Mouse (Mus musculus) neural tube, embryonic 13.5 days (tissue): Measurements from ENCODE around the gene Rdh5. TPM values are rescaled to one million over a fixed set of nuclear protein-coding genes. Genes with fewer than 3 reads are reported as not detected.

Source experiments
- ATAC-seq: fragments of 200-750 bp; cut with Nextera tagmentation; 2 replicates; pipeline ENCODE4 v1.8.0; 2017; ENCODE audit warnings: low read depth, mild to moderate bottlenecking, moderate TSS enrichment, moderate library complexity
- H3K27ac ChIP-seq: fragments of 300-500 bp; sonication (generic); replicated peaks from 2 replicates; pipeline ENCODE4 v1.5.1; 2015; ENCODE audit warnings: moderate library complexity, mild to moderate bottlenecking, inconsistent platforms
- H3K27me3 ChIP-seq: fragments of 300-500 bp; sonication (generic); 2 replicates; pipeline ENCODE4 v1.6.1; 2015; ENCODE audit warnings: mild to moderate bottlenecking, inconsistent platforms
- H3K36me3 ChIP-seq: fragments of 300-500 bp; sonication (generic); 2 replicates; pipeline ENCODE4 v1.6.1; 2015; ENCODE audit warnings: mild to moderate bottlenecking, inconsistent platforms
- H3K4me1 ChIP-seq: fragments of 300-500 bp; sonication (generic); replicated peaks from 2 replicates; pipeline ENCODE4 v1.6.1; 2015; ENCODE audit warnings: inconsistent platforms
- H3K4me2 ChIP-seq: fragments of 300-500 bp; sonication (generic); 2 replicates; pipeline ENCODE4 v1.6.1; 2015; ENCODE audit warnings: inconsistent platforms, mild to moderate bottlenecking, moderate library complexity
- H3K4me3 ChIP-seq: fragments of 300-500 bp; sonication (generic); 2 replicates; pipeline ENCODE4 v1.5.1; 2015; ENCODE audit warnings: mild to moderate bottlenecking, inconsistent platforms
- H3K9ac ChIP-seq: fragments of 300-500 bp; sonication (generic); 2 replicates; pipeline ENCODE4 v1.6.1; 2015; ENCODE audit warnings: moderate library complexity, mild to moderate bottlenecking, inconsistent platforms
- H3K9me3 ChIP-seq: fragments of 300-500 bp; sonication (generic); 2 replicates; pipeline ENCODE4 v1.6.1; 2016; ENCODE audit warnings: inconsistent platforms
- WGBS: fragments of 180-500 bp; shearing (Covaris S2); methylation state at CpG from one replicate; pipeline ENCODE4 v1.1.7; 2015; 5-methylcytosine and 5-hydroxymethylcytosine counted together
- polyA plus RNA-seq: library from polyadenylated mRNA; unstranded; fragments of >200 nt; fragmentation: Nextera tagmentation; extraction: Ambion mirVana; gene quantifications from 2 replicates; pipeline ENCODE4 v1.2.1, GENCODE M21; 2015

Rdh5 gene
- polyA plus RNA-seq, 1 experiment from 2014 or later, result 14.1 TPM

DNA sequence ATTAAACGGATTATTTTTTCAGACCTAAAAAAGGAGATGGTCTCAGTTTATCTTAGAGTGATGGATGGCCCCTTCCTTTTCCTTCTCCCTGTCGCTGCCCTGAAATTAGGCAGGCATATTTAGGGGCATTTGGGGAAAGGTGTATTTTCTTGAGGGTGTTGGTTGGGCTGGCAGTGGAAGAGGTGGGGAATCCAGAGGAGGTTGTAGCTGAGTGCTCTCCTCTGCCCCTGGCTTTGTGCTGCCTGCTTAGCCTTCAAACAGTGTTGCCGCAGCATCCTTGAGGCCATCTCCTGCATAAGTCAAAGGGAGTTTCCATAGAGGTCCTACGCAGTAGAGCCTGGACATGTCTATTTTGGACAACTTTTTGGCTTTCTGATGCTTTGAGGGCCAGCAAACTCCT is 9.9 kb downstream of the Rdh5 start:
- no peak overlapping the region for H3K4me2 ChIP-seq
- 0 out of 2 replicates have a peak overlapping the region, but pooled peaks have one; percentile 49 for H3K27ac ChIP-seq
- peaks cover 16% of the 10 kb centered on the region for H3K36me3 ChIP-seq
- peaks cover 4% of the 10 kb centered on the region; the same call in 1 of the 2 replicates for H3K27me3 ChIP-seq
- no peak for ATAC-seq
- no peaks in the 10 kb centered on the region for H3K9me3 ChIP-seq
- H3K4me1 ChIP-seq, result peaks cover 32% of the 10 kb centered on the region
- no peak overlapping the region for H3K4me3 ChIP-seq
- H3K9ac ChIP-seq, result no peak overlapping the region
- 74% methylated on average over 4 of the region's 4 CpGs for WGBS

DNA sequence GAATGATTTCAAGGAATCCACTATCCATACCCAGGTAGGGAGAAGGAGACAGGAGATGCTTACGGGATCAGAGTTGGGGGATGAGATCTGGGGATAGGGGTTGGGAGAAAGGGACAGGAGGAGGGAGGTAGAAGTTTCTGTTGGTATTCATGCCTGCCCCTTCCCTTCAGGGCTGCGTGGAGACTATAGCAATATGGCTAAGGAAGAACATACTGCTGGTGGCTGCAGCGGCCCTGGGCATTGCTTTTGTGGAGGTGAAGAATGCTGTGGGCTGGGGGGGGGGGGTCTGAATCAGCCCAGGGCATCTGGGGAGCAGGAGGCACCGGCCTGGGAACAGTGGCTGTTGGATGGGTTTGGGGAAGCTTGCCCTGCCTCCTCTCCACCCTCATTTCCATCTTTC is 10.4 kb downstream of the Rdh5 start:
- Histone ChIP-seq H3K4me3 (no peak overlapping the region), H3K4me1 (peaks cover 32% of the 10 kb centered on the region), H3K9ac (no peak overlapping the region), H3K36me3 (peaks cover 10% of the 10 kb centered on the region), H3K9me3 (no peaks in the 10 kb centered on the region), H3K27ac (no peak overlapping the region), H3K27me3 (peaks cover 8% of the 10 kb centered on the region; the same call in 1 of the 2 replicates), H3K4me2 (no peak overlapping the region)
- 82% methylated on average over 4 of the region's 4 CpGs for WGBS
- no peak for ATAC-seq

GRCm38 (mm10) chr10:128911430-128911829 is 11.3 kb downstream of the Rdh5 start:
- H3K9me3 ChIP-seq, result no peaks in the 10 kb centered on the region
- ATAC-seq, result no peak
- 93% methylated on average over 6 of the region's 6 CpGs for WGBS
- no peak overlapping the region for H3K9ac ChIP-seq
- H3K4me3 ChIP-seq, result peak overlapping the region; percentile 75
- H3K27me3 ChIP-seq, result peaks cover 8% of the 10 kb centered on the region; the same call in 1 of the 2 replicates
- peaks cover 5% of the 10 kb centered on the region for H3K36me3 ChIP-seq
- H3K4me2 ChIP-seq, result peak overlapping the region; percentile 75
- no peak overlapping the region for H3K27ac ChIP-seq
- peaks cover 32% of the 10 kb centered on the region for H3K4me1 ChIP-seq

- Histone ChIP-seq H3K9ac (peak overlapping the region; percentile 86), H3K27me3 (peaks cover 8% of the 10 kb centered on the region; the same call in 1 of the 2 replicates), H3K9me3 (no peaks in the 10 kb centered on the region), H3K4me1 (peaks cover 32% of the 10 kb centered on the region), H3K27ac (peak overlapping the region; percentile 69), H3K4me2 (peak overlapping the region; percentile 75), H3K4me3 (peak overlapping the region; percentile 75), H3K36me3 (no peaks in the 10 kb centered on the region)
- 2% methylated on average over 54 of the region's 66 CpGs for WGBS
- ATAC-seq, result peak; percentile 36
Measured at GRCm38 (mm10) chr10:128910066-128910841, 12.4 kb downstream of the Rdh5 start.

DNA sequence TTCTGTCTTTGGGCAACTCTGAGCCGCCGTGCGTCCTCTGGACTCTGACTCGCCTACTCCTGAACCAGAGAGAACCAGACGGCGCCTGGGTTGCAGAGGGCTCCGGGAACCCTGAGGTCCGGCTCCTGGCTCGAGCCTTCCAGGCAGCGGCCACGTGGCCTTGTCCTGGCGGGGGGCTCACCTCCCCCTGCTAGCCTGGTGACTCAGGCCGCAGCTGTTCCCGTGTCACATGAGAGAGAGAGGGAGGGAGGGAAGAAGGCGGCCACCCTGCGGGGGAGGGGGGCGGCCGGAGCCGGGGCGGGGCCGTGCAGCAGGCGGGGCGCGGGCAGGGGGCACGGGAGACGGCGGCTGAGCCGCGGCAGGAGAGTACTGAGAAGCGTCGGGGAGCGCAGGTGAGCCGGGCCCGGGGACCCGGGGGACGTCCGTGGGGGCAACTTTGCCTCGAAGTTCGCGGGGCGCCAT is 13.1 kb downstream of the Rdh5 start:
- Histone ChIP-seq H3K36me3 (no peaks in the 10 kb centered on the region), H3K27me3 (peaks cover 8% of the 10 kb centered on the region; the same call in 1 of the 2 replicates), H3K27ac (peak overlapping the region; percentile 69), H3K9me3 (no peaks in the 10 kb centered on the region), H3K9ac (peak overlapping the region; percentile 86), H3K4me2 (peak overlapping the region; percentile 75), H3K4me3 (peak overlapping the region; percentile 75), H3K4me1 (peaks cover 32% of the 10 kb centered on the region)
- ATAC-seq, result peak; percentile 52
- under 1% methylated on average over 41 of the region's 41 CpGs for WGBS

DNA sequence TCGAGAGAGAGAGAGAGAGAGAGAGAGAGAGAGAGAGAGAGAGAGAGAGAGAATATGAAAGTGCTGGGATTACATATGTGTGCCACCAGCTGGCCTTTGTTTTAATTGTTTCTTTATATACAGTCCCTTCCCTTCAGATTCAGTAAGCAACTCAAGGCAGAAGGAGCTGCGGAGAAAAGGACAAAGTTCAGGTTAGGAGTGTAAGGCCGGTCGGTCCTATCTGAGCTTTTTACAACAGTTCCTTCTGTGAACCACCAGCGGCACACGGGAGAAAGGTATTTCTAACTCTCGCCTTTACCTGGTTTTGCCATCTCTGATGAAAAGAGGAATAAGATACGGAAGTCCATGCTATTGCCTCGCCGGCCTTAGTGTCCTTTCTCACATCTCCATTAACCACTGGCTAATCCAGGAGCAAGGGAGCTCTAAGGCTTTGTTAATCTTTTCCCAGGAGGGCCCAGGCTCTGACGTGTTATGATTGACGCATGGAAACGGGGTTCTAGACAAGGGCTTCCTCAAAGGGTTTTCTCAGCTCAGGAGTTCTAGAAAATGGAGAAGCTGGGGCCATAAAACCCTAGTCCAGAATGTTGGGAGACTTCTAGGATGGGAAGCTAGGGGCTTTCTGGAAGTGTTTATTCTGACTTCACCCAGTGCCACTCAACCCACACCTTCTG is 13.8 kb downstream of the Rdh5 start:
- H3K9ac ChIP-seq, result peak overlapping the region; percentile 86
- H3K4me2 ChIP-seq, result peak overlapping the region; percentile 75
- no peaks in the 10 kb centered on the region for H3K9me3 ChIP-seq
- H3K4me3 ChIP-seq, result peak overlapping the region; percentile 75
- H3K36me3 ChIP-seq, result no peaks in the 10 kb centered on the region
- peaks cover 8% of the 10 kb centered on the region; the same call in 1 of the 2 replicates for H3K27me3 ChIP-seq
- peak overlapping the region; percentile 69 for H3K27ac ChIP-seq
- H3K4me1 ChIP-seq, result peaks cover 32% of the 10 kb centered on the region
- WGBS, result 67% methylated on average over 13 of the region's 13 CpGs
- no peak; the same call in 1 of the 2 replicates for ATAC-seq

DNA sequence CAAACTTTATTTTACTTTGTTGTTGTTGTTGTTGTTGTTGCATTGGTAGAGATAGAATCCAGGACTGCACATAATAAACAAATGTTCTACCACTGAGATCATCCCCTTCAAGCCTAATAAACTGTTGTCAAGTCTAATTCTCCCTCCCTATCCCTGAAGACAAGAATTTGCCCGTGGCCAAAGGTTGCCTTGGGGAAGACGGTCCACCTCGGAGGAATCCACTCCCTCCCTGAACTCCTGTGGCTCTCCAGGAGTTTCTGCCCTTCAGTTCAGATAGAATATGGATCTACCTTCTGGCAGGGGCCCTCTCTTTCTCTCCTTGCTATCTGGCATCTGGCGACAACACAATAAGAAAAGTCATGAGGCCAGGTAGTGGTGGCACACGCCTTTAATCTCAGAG is 17.9 kb downstream of the Rdh5 start:
- no peak overlapping the region for H3K4me3 ChIP-seq
- no peak for ATAC-seq
- peaks cover 8% of the 10 kb centered on the region; the same call in 1 of the 2 replicates for H3K27me3 ChIP-seq
- no peaks in the 10 kb centered on the region for H3K9me3 ChIP-seq
- H3K4me1 ChIP-seq, result peaks cover 6% of the 10 kb centered on the region; the same call in 1 of the 2 replicates
- WGBS, result 84% methylated on average over 5 of the region's 5 CpGs
- H3K4me2 ChIP-seq, result no peak overlapping the region
- H3K36me3 ChIP-seq, result no peaks in the 10 kb centered on the region
- H3K9ac ChIP-seq, result no peak overlapping the region
- H3K27ac ChIP-seq, result no peak overlapping the region

GRCm38 (mm10) chr10:128902409-128902988 is 20.2 kb downstream of the Rdh5 start:
- WGBS, result 74% methylated on average over 3 of the region's 3 CpGs
- no peaks in the 10 kb centered on the region for H3K9me3 ChIP-seq
- H3K9ac ChIP-seq, result no peak overlapping the region
- no peak for ATAC-seq
- H3K36me3 ChIP-seq, result no peaks in the 10 kb centered on the region
- 0 out of 2 replicates have a peak, but pooled peaks cover 6% of the 10 kb centered on the region for H3K27me3 ChIP-seq
- no peak overlapping the region for H3K4me3 ChIP-seq
- H3K4me2 ChIP-seq, result no peak overlapping the region
- H3K27ac ChIP-seq, result no peak overlapping the region
- no peaks in the 10 kb centered on the region for H3K4me1 ChIP-seq

DNA sequence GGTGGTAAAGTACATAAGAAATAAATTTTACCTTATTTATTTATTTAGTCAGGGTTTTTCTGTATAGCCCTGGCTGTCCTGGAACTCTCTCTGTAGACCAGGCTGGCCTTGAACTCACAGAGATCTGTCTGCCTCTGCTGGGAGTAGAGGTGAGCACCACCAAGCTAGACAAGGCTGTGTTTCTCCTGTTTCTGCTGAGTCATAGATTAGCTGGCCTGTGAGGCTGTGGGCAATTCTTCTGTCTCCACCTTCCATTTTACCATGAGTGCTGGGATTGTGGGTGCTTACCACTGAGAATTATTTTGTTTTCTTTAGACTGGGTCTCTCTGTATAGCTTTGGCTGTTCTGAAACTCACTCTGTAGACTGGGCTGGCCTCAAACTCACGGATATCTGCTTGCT is 21.3 kb downstream of the Rdh5 start:
- 84% methylated on average over 1 of the region's 1 CpGs for WGBS
- Histone ChIP-seq H3K4me3 (no peak overlapping the region), H3K4me1 (peaks cover 7% of the 10 kb centered on the region), H3K9me3 (no peaks in the 10 kb centered on the region), H3K36me3 (no peaks in the 10 kb centered on the region), H3K4me2 (no peak overlapping the region), H3K9ac (no peak overlapping the region), H3K27me3 (peaks cover 14% of the 10 kb centered on the region), H3K27ac (no peak overlapping the region)
- ATAC-seq, result no peak

- Histone ChIP-seq H3K9ac (no peak within 1 kb of the TSS), H3K4me3 (no peak within 1 kb of the TSS), H3K4me2 (no peak within 1 kb of the TSS), H3K9me3 (no peaks in the 10 kb centered on the region), H3K27ac (no peak within 1 kb of the TSS), H3K4me1 (peaks cover 14% of the 10 kb centered on the region), H3K27me3 (peaks cover 21% of the 10 kb centered on the region), H3K36me3 (no peaks in the 10 kb centered on the region)
- 75% methylated on average over 3 of the region's 3 CpGs for WGBS
- ATAC-seq, result no peak
Measured at GRCm38 (mm10) chr10:128900698-128901097, 22.0 kb downstream of the Rdh5 start, which contains the start of gene Cd63. Cd63 (plus strand) TSS chr10:128900989.

- Histone ChIP-seq H3K4me3 (no peak overlapping the region), H3K27me3 (peaks cover 23% of the 10 kb centered on the region), H3K9me3 (no peaks in the 10 kb centered on the region), H3K4me1 (peaks cover 16% of the 10 kb centered on the region), H3K9ac (no peak overlapping the region), H3K27ac (no peak overlapping the region), H3K4me2 (no peak overlapping the region), H3K36me3 (no peaks in the 10 kb centered on the region)
- no peak for ATAC-seq
- WGBS, result 82% methylated on average over 6 of the region's 6 CpGs
Measured at GRCm38 (mm10) chr10:128899759-128900490, 22.8 kb downstream of the Rdh5 start.
